Mouse (Mus musculus) heart, postnatal 36 days (tissue): ENCODE results near the gene D5Ertd579e. TPM values are rescaled to one million over a fixed set of nuclear protein-coding genes. Genes with fewer than 3 reads are reported as not detected.

Experiments used
- DNase-seq, 2 experiments: peaks; one replicate each; pipeline ENCODE4 v3.0.0; 2021 to 2022
- intact Hi-C: fragments of 180-260 bp; cut with DNase I; formaldehyde crosslinking; loops from one replicate; pipeline ENCODE4 v1.15.1; 2025
- total RNA-seq, 2 experiments: library from RNA; stranded (reverse); gene quantifications; 2 replicates each; pipeline ENCODE4 v1.2.3; 2021

Gene D5Ertd579e
- total RNA-seq, 2 experiments from 2014 or later: 75.5 to 90.6 TPM

DNA sequence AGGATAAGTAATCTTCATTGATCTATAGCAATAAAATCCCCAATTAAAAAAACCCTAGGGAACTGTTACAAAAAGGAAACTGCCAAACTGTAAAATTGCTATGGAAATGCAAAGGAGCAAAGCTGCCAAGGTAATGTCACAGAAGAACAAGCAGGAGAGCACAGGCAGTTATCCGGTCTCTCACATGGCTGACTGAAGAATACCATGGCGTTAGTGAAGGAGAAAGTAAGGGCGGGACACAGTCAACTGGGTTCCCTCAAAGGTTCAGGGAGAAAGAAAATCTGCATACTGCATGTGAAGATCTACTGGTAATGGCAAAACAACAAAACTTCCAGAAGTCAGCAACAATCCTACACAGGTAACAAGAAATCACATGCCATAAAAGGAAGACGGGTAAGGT, 139.5 kb downstream of the D5Ertd579e start:
- no peak for DNase-seq
- intact Hi-C loops: no loop called here

DNA sequence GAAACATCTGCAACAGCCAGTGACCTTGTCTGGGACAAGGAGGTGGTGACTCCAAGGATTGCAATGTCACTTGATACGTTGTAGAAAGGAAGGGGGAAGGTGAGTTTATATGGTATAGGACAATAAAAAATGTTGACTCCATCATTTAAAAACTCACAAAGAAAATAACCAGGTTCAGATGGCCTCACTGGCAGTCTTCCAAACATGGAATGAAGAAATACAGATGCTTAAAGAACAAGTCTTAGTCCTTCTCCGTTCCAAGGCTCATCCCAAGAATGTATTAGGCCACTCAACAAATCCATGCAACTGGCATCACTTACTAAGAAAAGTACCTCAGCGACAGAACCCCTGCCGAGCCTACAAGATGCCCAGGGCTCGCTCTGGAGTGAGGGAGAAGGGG, 141.3 kb downstream of the D5Ertd579e start:
- no peak for DNase-seq
- intact Hi-C loops: no loop called here

DNA sequence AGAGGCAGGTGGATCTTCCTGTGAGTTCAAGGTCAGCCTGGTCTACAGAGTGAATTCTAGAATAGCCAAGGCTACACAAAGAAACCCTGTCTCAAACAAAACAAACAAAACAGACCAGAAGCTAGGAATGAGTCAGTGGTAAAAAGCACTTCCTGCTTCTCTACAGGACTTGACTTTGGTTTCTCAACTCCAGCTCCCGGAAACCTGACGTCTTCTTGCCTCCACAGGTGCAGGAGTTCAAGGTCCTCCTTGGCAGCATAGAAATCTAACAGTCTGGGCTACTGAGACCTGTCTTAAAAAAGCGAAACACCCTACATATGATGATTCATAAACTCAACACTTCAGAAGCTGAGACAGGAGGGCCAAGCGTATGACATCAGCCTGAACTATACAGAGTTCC, 141.9 kb downstream of the D5Ertd579e start:
- DNase-seq: no peak
- intact Hi-C loops: no loop called here

DNA sequence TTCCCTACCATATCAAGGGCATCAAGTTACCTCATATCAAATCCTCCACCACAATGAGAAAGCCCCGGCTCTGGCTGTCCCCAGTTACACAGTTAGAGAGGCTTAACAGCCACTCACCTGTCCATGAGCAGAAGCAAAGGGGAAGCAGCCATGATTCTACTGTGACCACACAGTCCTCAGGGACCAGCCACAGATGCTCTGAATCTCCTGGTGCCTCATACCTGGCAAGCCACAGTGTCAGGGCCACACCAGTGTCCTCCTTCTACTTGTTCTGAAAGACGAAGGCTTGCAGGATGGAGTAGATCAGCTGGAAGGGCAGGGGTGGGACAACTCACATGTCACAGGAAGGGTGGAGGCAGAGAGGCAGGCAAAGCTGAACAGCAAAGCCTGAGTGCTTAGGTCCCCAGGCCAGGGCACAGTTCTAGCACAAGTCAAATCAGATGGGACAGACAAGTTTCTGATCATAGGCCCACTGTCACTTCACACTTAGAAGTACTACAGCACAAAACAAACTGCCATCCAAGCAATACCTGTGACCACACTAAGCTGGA, 142.7 kb downstream of the D5Ertd579e start:
- DNase-seq: no peak
- intact Hi-C loops: no loop called here

DNA sequence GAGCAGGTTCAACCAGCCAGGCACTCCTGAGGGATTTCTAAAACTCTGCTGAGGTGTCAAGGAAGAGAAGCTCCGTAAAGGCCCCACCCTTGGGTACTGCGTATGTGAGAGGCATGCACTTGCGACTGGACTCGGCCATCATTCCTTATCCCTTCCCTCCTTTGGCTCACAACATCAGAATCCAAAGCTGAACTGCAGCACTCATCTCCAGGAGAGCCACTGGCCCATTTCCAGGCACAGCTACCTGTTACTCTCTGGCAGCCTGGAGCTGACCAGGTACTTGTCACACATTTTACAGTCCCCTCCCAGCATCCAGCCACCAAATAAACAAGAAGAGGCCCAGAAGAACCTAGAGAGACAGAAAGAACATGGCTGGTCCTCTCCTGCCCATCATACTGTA, 143.4 kb downstream of the D5Ertd579e start:
- intact Hi-C loops: no loop called here
- DNase-seq: no peak

Other genes starting within 250 kb of the D5Ertd579e start
- 10 to 100 TPM; 63.0 to 63.2 TPM for gene Grpel1, start 231.0 kb downstream of the D5Ertd579e start, total RNA-seq
- gene Tada2b, start 211.7 kb downstream of the D5Ertd579e start, total RNA-seq: 10 to 100 TPM; 13.3 to 15.0 TPM
- gene Ccdc96, start 211.4 kb downstream of the D5Ertd579e start, total RNA-seq: under 1 TPM; 0.19 to 0.33 TPM
- 10 to 100 TPM; 13.7 to 14.2 TPM for gene Tbc1d14, start 102.7 kb downstream of the D5Ertd579e start, total RNA-seq
- 10 to 100 TPM; 10.3 to 14.2 TPM for gene Bloc1s4, start 52.6 kb upstream of the D5Ertd579e start, total RNA-seq
- gene Mrfap1, start 100.7 kb upstream of the D5Ertd579e start, total RNA-seq: 100 to 1,000 TPM; 272 to 283 TPM
- gene Man2b2, start 134.6 kb upstream of the D5Ertd579e start, total RNA-seq: 10 to 100 TPM; 17.8 to 20.0 TPM
- under 1 TPM; 0.08 to 0.28 TPM for gene Ppp2r2c, start 172.5 kb upstream of the D5Ertd579e start, total RNA-seq